ENCODE assay signal across 16 mouse cellular contexts in genomic region chr1:78734261-78735000, GRCm38 (mm10).
A peak's percentile ranks its signal among the peaks of the same experiment; 100 is the strongest.
DNase-seq lines count a peak whose midpoint lies in the region; ATAC-seq lines count a peak whose summit lies in the region.
"Had no signal": no experiment of that assay in that cellular context is flagged by ENCODE, and none has a peak within 500 bp of the region (broad histone marks: within the 10 kb centered on the region; RNA-seq: fewer than 3 reads in every experiment).

No protein-coding gene starts in this region.

- peaks cover 18% of the 10 kb centered on the region for H3K4me1 ChIP-seq in heart, embryonic 13.5 days
- 0 out of 2 replicates have a peak, but pooled peaks cover 3% of the 10 kb centered on the region for H3K4me1 ChIP-seq in heart, embryonic 10.5 days
- peaks cover 14% of the 10 kb centered on the region for H3K4me1 ChIP-seq in embryonic facial prominence, embryonic 10.5 days
- H3K4me1 ChIP-seq: hindbrain, embryonic 13.5 days had no signal

- H3K9ac ChIP-seq in heart, embryonic 13.5 days: no peak overlapping the region
- H3K9ac ChIP-seq: heart, embryonic 12.5 days; hindbrain, embryonic 13.5 days; lung, embryonic 14.5 days had no signal

- H3K4me3 ChIP-seq in heart, embryonic 13.5 days: no peak overlapping the region
- no peak overlapping the region for H3K4me3 ChIP-seq in heart, embryonic 10.5 days
- H3K4me3 ChIP-seq in embryonic facial prominence, embryonic 10.5 days: no peak overlapping the region
- H3K4me3 ChIP-seq: erythroblast, embryonic 14.5 days; heart, embryonic 12.5 days; hindbrain, embryonic 13.5 days had no signal

- no peak for DNase-seq in heart, embryonic 10.5 days (ENCODE audit: low spot score)
- DNase-seq in ovary, postnatal 36 days (ENCODE audit: low spot score): peak; percentile 55
- no peak for DNase-seq in ovary, postnatal 10 days (ENCODE audit: low spot score)
- no peak for DNase-seq in embryonic facial prominence, embryonic 10.5 days (ENCODE audit: low spot score)
- DNase-seq: cerebellum, adult 11 months; liver; lung, embryonic 14.5 days; thymus, postnatal 36 days had no signal

- 56% methylated on average over 17 of the region's 17 CpGs for WGBS in heart, embryonic 13.5 days
- 61% methylated on average over 17 of the region's 17 CpGs for WGBS in heart, embryonic 10.5 days
- WGBS in embryonic facial prominence, embryonic 10.5 days: 68% methylated on average over 17 of the region's 17 CpGs

- no peak for ATAC-seq in heart, embryonic 13.5 days (ENCODE audit: extremely low read depth, insufficient number of reproducible peaks, low FRiP score, low TSS enrichment)
- ATAC-seq in megakaryocyte-erythroid progenitor cell, adult 5-6 weeks (replicated peaks; ENCODE audit: low FRiP score, low TSS enrichment, poor library complexity, severe bottlenecking): no peak
- no peak for ATAC-seq in CD4-positive, CD25-positive, alpha-beta regulatory T cell, adult 4 months
- ATAC-seq: intestine, postnatal 0 days had no signal

- H3K27ac ChIP-seq in heart, embryonic 13.5 days (replicated peaks): 0 out of 2 replicates have a peak overlapping the region, but pooled peaks have one; percentile 28
- H3K27ac ChIP-seq in heart, embryonic 10.5 days: no peak overlapping the region
- H3K27ac ChIP-seq in embryonic facial prominence, embryonic 10.5 days (replicated peaks): peak overlapping the region; percentile 24; the same call in 1 of the 2 replicates
- H3K27ac ChIP-seq: hindbrain, embryonic 13.5 days had no signal

- no peaks in the 10 kb centered on the region for H3K27me3 ChIP-seq in heart, embryonic 13.5 days (replicated peaks)
- no peaks in the 10 kb centered on the region for H3K27me3 ChIP-seq in heart, embryonic 10.5 days (ENCODE audit: insufficient read depth, poor library complexity, severe bottlenecking)
- no peaks in the 10 kb centered on the region for H3K27me3 ChIP-seq in embryonic facial prominence, embryonic 10.5 days (replicated peaks; ENCODE audit: low read depth, poor library complexity, severe bottlenecking)
- H3K27me3 ChIP-seq: CH12.LX; heart, embryonic 12.5 days; hindbrain, embryonic 13.5 days had no signal

- H3K36me3 ChIP-seq in heart, embryonic 13.5 days: no peaks in the 10 kb centered on the region
- H3K36me3 ChIP-seq in heart, embryonic 10.5 days: no peaks in the 10 kb centered on the region
- H3K36me3 ChIP-seq in embryonic facial prominence, embryonic 10.5 days (replicated peaks): no peaks in the 10 kb centered on the region
- H3K36me3 ChIP-seq: heart, embryonic 12.5 days; hindbrain, embryonic 13.5 days had no signal

- H3K9me3 ChIP-seq in heart, embryonic 13.5 days: no peaks in the 10 kb centered on the region; the same call in 1 of the 2 replicates
- no peaks in the 10 kb centered on the region for H3K9me3 ChIP-seq in heart, embryonic 10.5 days
- H3K9me3 ChIP-seq in embryonic facial prominence, embryonic 10.5 days: 0 out of 2 replicates have a peak, but pooled peaks cover 3% of the 10 kb centered on the region
- H3K9me3 ChIP-seq: heart, embryonic 12.5 days; hindbrain, embryonic 13.5 days had no signal

- H3K4me2 ChIP-seq in heart, embryonic 13.5 days: no peak overlapping the region
- H3K4me2 ChIP-seq: heart, embryonic 12.5 days; hindbrain, embryonic 13.5 days; lung, embryonic 14.5 days had no signal
